Mouse (Mus musculus) bone marrow, adult 2 months (tissue): ENCODE data around the gene Hhatl.

Source experiments
- CTCF ChIP-seq: fragments of 200-500 bp; IDR thresholded peaks from 2 replicates; pipeline ENCODE4 v1.5.1; 2011; ENCODE audit warnings: low read length, control low read depth; ENCODE audit not compliant: control insufficient read depth, insufficient read depth
- POLR2A ChIP-seq: fragments of 200-500 bp; IDR thresholded peaks from 2 replicates; pipeline ENCODE4 v1.6.1; 2011; ENCODE audit warnings: low read depth, mild to moderate bottlenecking, control low read depth, low read length, borderline replicate concordance; ENCODE audit not compliant: control insufficient read depth

- TF ChIP-seq POLR2A, result no peak
- no peak for TF ChIP-seq CTCF
Measured at GRCm38 (mm10) chr9:121786359-121786758, 5.9 kb downstream of the Hhatl start.
